Mouse (Mus musculus): ENCODE measurements around the gene Slc38a3. TPM values are rescaled to one million over a fixed set of nuclear protein-coding genes. Genes with fewer than 3 reads are reported as not detected.

Slc38a3 gene
- polyA plus RNA-seq, 1 experiment from 2014 or later: 12.9 TPM

GRCm38 (mm10) chr9:107674609-107675429, 5.5 kb upstream of the Slc38a3 start:
- ATAC-seq (replicated peaks; ENCODE audit: low FRiP score, low read depth): peak; percentile 67
- H3K27me3 ChIP-seq (ENCODE audit: insufficient read depth, low read length): peaks cover 14% of the 10 kb centered on the region
- peaks cover 12% of the 10 kb centered on the region for H3K4me1 ChIP-seq (replicated peaks; ENCODE audit: insufficient read depth, low read length)
- H3K4me3 ChIP-seq (replicated peaks; ENCODE audit: low read depth, low read length): no peak overlapping the region
- no peak for TF ChIP-seq CTCF (IDR thresholded peaks at IDR 0.05; ENCODE audit: low read depth)
- DNase-seq (ENCODE audit: low spot score): no peak
- no peak overlapping the region for H3K4me2 ChIP-seq (ENCODE audit: low read length)
- no peak overlapping the region for H3K27ac ChIP-seq
- 59% methylated on average over 9 of the region's 9 CpGs for WGBS
- no peaks in the 10 kb centered on the region for H3K36me3 ChIP-seq (ENCODE audit: insufficient read depth, low read length)
- no peak overlapping the region for H3K9ac ChIP-seq (ENCODE audit: low read depth, low read length)
- no peaks in the 10 kb centered on the region for H3K9me3 ChIP-seq (replicated peaks; ENCODE audit: low read length)

DNA sequence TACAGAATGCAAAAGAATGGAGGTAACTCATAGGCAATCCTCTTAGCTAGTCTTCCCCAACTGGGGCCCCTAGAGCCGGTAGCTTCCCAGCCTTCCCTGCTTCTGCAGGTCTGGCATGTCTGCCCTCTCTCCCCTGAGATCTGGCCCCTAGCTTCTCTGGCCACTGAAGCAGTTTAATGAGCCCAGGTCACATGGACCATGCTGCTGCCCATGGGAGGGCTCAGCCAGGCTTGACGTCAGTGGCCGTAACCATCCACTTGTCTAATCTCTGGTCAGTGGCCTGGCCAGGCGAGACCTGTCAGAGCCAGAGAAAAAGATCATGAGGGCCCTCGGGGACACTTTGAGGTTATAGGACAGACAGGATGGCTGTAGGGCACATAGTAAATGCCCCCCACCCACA, 929 bp upstream of the Slc38a3 start:
- Histone ChIP-seq H3K27ac (peak overlapping the region; percentile 31), H3K9ac (ENCODE audit: low read depth, low read length) (no peak overlapping the region), H3K4me1 (replicated peaks; ENCODE audit: insufficient read depth, low read length) (peaks cover 35% of the 10 kb centered on the region), H3K36me3 (ENCODE audit: insufficient read depth, low read length) (no peaks in the 10 kb centered on the region), H3K4me2 (ENCODE audit: low read length) (no peak overlapping the region), H3K27me3 (ENCODE audit: insufficient read depth, low read length) (no peaks in the 10 kb centered on the region; the same call in 1 of the 2 replicates), H3K4me3 (replicated peaks; ENCODE audit: low read depth, low read length) (no peak overlapping the region), H3K9me3 (replicated peaks; ENCODE audit: low read length) (no peaks in the 10 kb centered on the region)
- peak; percentile 71 for ATAC-seq (replicated peaks; ENCODE audit: low FRiP score, low read depth)
- TF ChIP-seq CTCF (IDR thresholded peaks at IDR 0.05; ENCODE audit: low read depth): no peak
- WGBS: 44% methylated on average over 5 of the region's 5 CpGs
- peak; percentile 50 for DNase-seq (ENCODE audit: low spot score)

- Histone ChIP-seq H3K4me1 (replicated peaks; ENCODE audit: insufficient read depth, low read length) (peaks cover 35% of the 10 kb centered on the region), H3K4me2 (ENCODE audit: low read length) (no peak overlapping the region), H3K9me3 (replicated peaks; ENCODE audit: low read length) (no peaks in the 10 kb centered on the region), H3K4me3 (replicated peaks; ENCODE audit: low read depth, low read length) (no peak overlapping the region), H3K27ac (peak overlapping the region; percentile 31; the same call in 1 of the 2 replicates), H3K9ac (ENCODE audit: low read depth, low read length) (no peak overlapping the region), H3K27me3 (ENCODE audit: insufficient read depth, low read length) (no peaks in the 10 kb centered on the region; the same call in 1 of the 2 replicates), H3K36me3 (ENCODE audit: insufficient read depth, low read length) (no peaks in the 10 kb centered on the region)
- no peak for ATAC-seq (replicated peaks; ENCODE audit: low FRiP score, low read depth)
- TF ChIP-seq CTCF (IDR thresholded peaks at IDR 0.05; ENCODE audit: low read depth): no peak
- 57% methylated on average over 3 of the region's 3 CpGs for WGBS
- DNase-seq (ENCODE audit: low spot score): no peak
Observed at GRCm38 (mm10) chr9:107668916-107669315, 414 bp downstream of the Slc38a3 start.

GRCm38 (mm10) chr9:107668011-107668410, 1.3 kb downstream of the Slc38a3 start:
- Histone ChIP-seq H3K4me3 (replicated peaks; ENCODE audit: low read depth, low read length) (no peak overlapping the region), H3K27me3 (ENCODE audit: insufficient read depth, low read length) (no peaks in the 10 kb centered on the region; the same call in 1 of the 2 replicates), H3K27ac (0 out of 2 replicates have a peak overlapping the region, but pooled peaks have one; percentile 31), H3K9ac (ENCODE audit: low read depth, low read length) (no peak overlapping the region), H3K9me3 (replicated peaks; ENCODE audit: low read length) (no peaks in the 10 kb centered on the region), H3K36me3 (ENCODE audit: insufficient read depth, low read length) (no peaks in the 10 kb centered on the region), H3K4me2 (ENCODE audit: low read length) (no peak overlapping the region), H3K4me1 (replicated peaks; ENCODE audit: insufficient read depth, low read length) (peaks cover 35% of the 10 kb centered on the region)
- 42% methylated on average over 8 of the region's 8 CpGs for WGBS
- ATAC-seq (replicated peaks; ENCODE audit: low FRiP score, low read depth) (no peak), DNase-seq (ENCODE audit: low spot score) (no peak)
- TF ChIP-seq CTCF (IDR thresholded peaks at IDR 0.05; ENCODE audit: low read depth): no peak

GRCm38 (mm10) chr9:107667219-107667618, 2.1 kb downstream of the Slc38a3 start:
- Histone ChIP-seq H3K9ac (ENCODE audit: low read depth, low read length) (peak overlapping the region; percentile 58), H3K4me3 (replicated peaks; ENCODE audit: low read depth, low read length) (peak overlapping the region; percentile 40), H3K27ac (peak overlapping the region; percentile 47; the same call in 1 of the 2 replicates), H3K36me3 (ENCODE audit: insufficient read depth, low read length) (no peaks in the 10 kb centered on the region), H3K9me3 (replicated peaks; ENCODE audit: low read length) (no peaks in the 10 kb centered on the region), H3K27me3 (ENCODE audit: insufficient read depth, low read length) (no peaks in the 10 kb centered on the region; the same call in 1 of the 2 replicates), H3K4me1 (replicated peaks; ENCODE audit: insufficient read depth, low read length) (peaks cover 35% of the 10 kb centered on the region), H3K4me2 (ENCODE audit: low read length) (peak overlapping the region; percentile 83)
- peak; percentile 83 for ATAC-seq (replicated peaks; ENCODE audit: low FRiP score, low read depth)
- under 1% methylated on average over 24 of the region's 24 CpGs for WGBS
- no peak for TF ChIP-seq CTCF (IDR thresholded peaks at IDR 0.05; ENCODE audit: low read depth)
- DNase-seq (ENCODE audit: low spot score): peak; percentile 68

DNA sequence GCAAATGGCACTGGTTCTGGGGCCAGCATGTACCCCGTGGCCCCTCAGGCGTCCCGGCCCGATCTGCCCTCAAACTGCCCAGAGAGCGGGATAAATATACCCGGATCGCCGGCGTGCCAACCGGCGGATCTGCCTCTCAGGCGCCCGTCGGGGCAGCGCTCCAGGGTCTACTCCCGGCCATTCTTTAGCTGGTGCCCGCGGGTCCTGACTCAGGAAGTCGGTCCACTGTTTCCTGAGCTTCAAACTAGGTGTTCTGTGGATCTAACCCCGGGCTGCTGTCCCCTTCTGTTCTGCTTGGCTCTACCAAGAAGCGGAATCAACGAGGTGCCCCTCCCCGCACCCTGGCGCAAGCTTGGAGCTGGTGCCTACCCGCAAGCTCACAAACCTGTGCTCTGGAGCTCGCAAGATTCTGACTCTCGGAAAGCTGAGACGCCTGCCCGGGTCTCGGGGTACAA, 2.6 kb downstream of the Slc38a3 start:
- H3K27ac ChIP-seq: peak overlapping the region; percentile 47; the same call in 1 of the 2 replicates
- WGBS: under 1% methylated on average over 30 of the region's 30 CpGs
- no peaks in the 10 kb centered on the region for H3K9me3 ChIP-seq (replicated peaks; ENCODE audit: low read length)
- H3K4me3 ChIP-seq (replicated peaks; ENCODE audit: low read depth, low read length): peak overlapping the region; percentile 40
- H3K4me2 ChIP-seq (ENCODE audit: low read length): peak overlapping the region; percentile 83
- TF ChIP-seq CTCF (IDR thresholded peaks at IDR 0.05; ENCODE audit: low read depth): no peak
- H3K4me1 ChIP-seq (replicated peaks; ENCODE audit: insufficient read depth, low read length): peaks cover 35% of the 10 kb centered on the region
- no peak for DNase-seq (ENCODE audit: low spot score)
- no peaks in the 10 kb centered on the region for H3K36me3 ChIP-seq (ENCODE audit: insufficient read depth, low read length)
- H3K27me3 ChIP-seq (ENCODE audit: insufficient read depth, low read length): no peaks in the 10 kb centered on the region; the same call in 1 of the 2 replicates
- H3K9ac ChIP-seq (ENCODE audit: low read depth, low read length): peak overlapping the region; percentile 58
- ATAC-seq (replicated peaks; ENCODE audit: low FRiP score, low read depth): no peak

Data from kidney, postnatal 0 days (tissue).